Mouse (Mus musculus) heart, postnatal 4 days (tissue): ENCODE measurements around the gene Zfp239. TPM values are rescaled to one million over a fixed set of nuclear protein-coding genes. Genes with fewer than 3 reads are reported as not detected.

Experiments
- DNase-seq: peaks from one replicate; pipeline ENCODE4 v3.0.0; 2021
- total RNA-seq, 2 experiments: library from RNA; stranded (reverse); gene quantifications; 2 replicates each; pipeline ENCODE4 v1.2.3; 2021

Gene Zfp239
- total RNA-seq, 2 experiments from 2014 or later, result 0.38 to 0.57 TPM

- DNase-seq, result peak; percentile 91
Measured at GRCm38 (mm10) chr6:117907301-117907978, 45.5 kb downstream of the Zfp239 start.

GRCm38 (mm10) chr6:117907979-117908355 is 46.1 kb downstream of the Zfp239 start:
- no peak for DNase-seq

- no peak for DNase-seq
Measured at GRCm38 (mm10) chr6:117908424-117908900, 46.6 kb downstream of the Zfp239 start.

- no peak for DNase-seq
Measured at GRCm38 (mm10) chr6:117910120-117910661, 48.3 kb downstream of the Zfp239 start.

GRCm38 (mm10) chr6:117914541-117914940 is 52.6 kb downstream of the Zfp239 start:
- no peak for DNase-seq

- no peak for DNase-seq
Measured at GRCm38 (mm10) chr6:117916205-117916736, 54.4 kb downstream of the Zfp239 start.

- peak; percentile 81 for DNase-seq
Measured at GRCm38 (mm10) chr6:117916737-117917426, 55.0 kb downstream of the Zfp239 start.

- DNase-seq, result peak; percentile 78
Measured at GRCm38 (mm10) chr6:117917576-117917975, 55.7 kb downstream of the Zfp239 start.

- no peak for DNase-seq
Measured at GRCm38 (mm10) chr6:117918043-117918442, 56.1 kb downstream of the Zfp239 start.

- peak; percentile 40 for DNase-seq
Measured at GRCm38 (mm10) chr6:117920659-117921640, 59.0 kb downstream of the Zfp239 start.

- DNase-seq, result no peak
Measured at GRCm38 (mm10) chr6:117922041-117922440, 60.1 kb downstream of the Zfp239 start.

Other genes with a start within 250 kb of the Zfp239 start
- 10 to 100 TPM; 35.4 to 37.0 TPM for gene Zfp637, start 20.9 kb upstream of the Zfp239 start, total RNA-seq
- gene Hnrnpf, start 38.2 kb downstream of the Zfp239 start, total RNA-seq, result 100 to 1,000 TPM; 468 to 481 TPM
- gene Fxyd4, start 75.6 kb downstream of the Zfp239 start, total RNA-seq, result not detected
- under 1 TPM; 0.62 to 0.63 TPM for gene Rasgef1a, start 149.3 kb downstream of the Zfp239 start, total RNA-seq